Mouse (Mus musculus) testis, adult 2 months (tissue): ENCODE results near the gene Deaf1.

Source experiments
- CTCF ChIP-seq: fragments of 200-500 bp; IDR thresholded peaks from 2 replicates; pipeline ENCODE4 v1.5.1; 2012; ENCODE audit warnings: low read depth, mild to moderate bottlenecking, inconsistent platforms, low read length, moderate library complexity; ENCODE audit not compliant: control insufficient read depth, insufficient read depth, insufficient replicate concordance
- POLR2A ChIP-seq: fragments of 200-500 bp; IDR thresholded peaks from 2 replicates; pipeline ENCODE4 v1.6.1; 2012; ENCODE audit warnings: low read depth, mild to moderate bottlenecking, inconsistent platforms, low read length, moderate library complexity; ENCODE audit not compliant: control insufficient read depth

DNA sequence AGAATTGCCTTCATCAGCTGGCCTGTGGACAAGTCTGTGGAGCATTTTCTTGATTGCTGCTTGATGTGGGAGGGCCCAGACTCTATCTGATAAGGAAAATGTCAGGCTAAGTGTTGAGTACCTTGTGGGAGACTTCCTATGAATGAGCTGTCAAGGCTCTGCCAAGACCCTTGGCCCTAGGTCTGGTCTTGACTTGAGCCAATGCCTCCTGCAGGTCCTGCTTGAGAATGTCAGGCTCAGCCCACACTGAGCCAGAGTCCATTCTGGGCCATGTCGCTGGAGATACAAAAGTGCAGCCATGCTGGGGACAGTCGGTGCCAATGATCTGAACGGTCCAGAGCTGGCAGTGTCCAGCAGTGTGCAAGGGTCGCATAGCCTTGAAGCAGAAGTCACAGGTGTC, 44.7 kb downstream of the Deaf1 start:
- TF ChIP-seq CTCF (no peak), POLR2A (no peak)
